Mouse (Mus musculus): Measurements from ENCODE around the gene Scrn2.

Gene Scrn2

DNA sequence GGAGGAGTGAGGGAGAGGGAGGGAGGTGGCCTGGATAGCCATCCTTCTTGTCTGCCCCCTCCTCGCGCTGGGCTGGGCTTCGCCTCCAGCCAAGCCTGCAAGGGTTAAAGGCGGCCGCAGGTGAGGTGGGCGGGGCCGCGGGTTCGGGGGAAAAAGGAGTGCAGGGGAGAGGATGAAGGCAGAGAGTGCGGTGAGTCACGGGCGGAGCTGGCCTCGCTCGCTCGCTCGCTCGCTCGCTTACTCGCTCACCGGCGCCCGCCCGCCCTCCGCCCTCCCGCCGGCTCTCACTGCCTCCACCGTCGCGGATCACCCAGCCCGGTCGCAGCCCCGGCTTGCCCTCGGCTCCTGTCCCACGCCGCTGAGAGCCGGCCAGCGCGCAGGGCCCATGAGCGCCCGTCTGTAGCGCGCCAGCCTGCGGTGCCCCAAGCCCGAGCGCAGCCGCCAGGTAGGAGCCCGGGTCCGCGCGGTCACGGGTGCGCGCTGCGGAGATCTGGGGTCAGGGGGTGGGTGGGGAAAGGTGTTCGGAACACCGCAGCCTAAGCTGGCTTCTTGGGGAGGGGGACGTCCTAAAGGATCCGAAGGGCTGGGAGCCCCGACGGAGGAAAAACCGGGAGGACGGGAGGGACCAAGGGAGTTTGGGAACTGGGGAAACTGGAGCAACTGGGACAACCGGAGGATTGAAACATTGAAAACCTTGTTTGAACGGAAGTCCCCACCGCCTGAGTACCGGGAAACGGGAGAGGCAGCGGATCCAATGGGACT lies 11.0 kb upstream of the Scrn2 start:
- DNase-seq: no peak

- no peak for DNase-seq
Observed at GRCm38 (mm10) chr11:97019345-97019708, 10.4 kb upstream of the Scrn2 start.

- no peak for DNase-seq
Observed at GRCm38 (mm10) chr11:97021121-97021765, 8.5 kb upstream of the Scrn2 start.

DNA sequence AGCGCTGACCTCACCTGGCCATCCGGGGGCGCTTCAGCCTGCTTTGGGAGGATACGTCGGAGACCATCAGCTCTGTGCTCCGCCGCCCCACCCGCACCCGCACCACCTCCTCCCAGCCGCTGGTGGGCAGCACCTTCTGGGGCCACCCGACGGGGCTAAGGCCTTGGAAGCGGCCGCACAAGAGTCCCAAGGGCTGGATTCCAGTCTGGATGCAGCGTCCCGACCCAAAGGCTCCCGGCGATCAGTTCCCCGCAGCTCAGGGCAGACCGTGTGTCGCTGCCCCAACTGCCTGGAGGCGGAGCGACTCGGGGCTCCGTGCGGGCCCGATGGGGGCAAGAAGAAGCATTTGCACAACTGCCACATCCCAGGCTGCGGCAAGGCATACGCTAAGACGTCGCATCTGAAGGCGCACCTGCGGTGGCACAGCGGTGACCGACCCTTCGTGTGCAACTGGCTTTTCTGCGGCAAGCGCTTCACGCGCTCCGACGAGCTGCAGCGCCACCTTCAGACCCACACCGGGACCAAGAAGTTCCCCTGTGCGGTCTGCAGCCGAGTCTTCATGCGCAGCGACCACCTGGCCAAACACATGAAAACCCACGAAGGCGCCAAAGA lies 7.8 kb upstream of the Scrn2 start:
- peak; percentile 75 for DNase-seq

DNA sequence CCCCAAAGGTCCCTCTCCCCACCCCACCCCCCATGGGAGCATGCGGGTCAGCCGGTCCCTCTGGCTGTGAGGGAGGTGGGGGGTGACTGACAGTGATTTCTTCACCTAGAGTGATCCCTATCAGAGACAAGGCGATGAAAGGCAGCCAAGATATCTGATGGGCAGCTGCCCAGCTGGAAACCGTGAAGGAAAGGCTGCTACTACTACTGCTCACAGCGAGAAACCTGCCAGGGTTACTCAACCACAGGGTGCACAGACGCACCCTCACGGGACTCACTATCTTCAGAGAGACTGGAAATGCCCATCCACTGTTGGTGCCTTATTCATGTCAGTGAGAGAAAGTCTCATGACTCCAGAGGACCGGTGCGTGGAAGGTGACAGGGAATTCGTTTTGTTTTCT lies 4.8 kb upstream of the Scrn2 start:
- no peak for DNase-seq

DNA sequence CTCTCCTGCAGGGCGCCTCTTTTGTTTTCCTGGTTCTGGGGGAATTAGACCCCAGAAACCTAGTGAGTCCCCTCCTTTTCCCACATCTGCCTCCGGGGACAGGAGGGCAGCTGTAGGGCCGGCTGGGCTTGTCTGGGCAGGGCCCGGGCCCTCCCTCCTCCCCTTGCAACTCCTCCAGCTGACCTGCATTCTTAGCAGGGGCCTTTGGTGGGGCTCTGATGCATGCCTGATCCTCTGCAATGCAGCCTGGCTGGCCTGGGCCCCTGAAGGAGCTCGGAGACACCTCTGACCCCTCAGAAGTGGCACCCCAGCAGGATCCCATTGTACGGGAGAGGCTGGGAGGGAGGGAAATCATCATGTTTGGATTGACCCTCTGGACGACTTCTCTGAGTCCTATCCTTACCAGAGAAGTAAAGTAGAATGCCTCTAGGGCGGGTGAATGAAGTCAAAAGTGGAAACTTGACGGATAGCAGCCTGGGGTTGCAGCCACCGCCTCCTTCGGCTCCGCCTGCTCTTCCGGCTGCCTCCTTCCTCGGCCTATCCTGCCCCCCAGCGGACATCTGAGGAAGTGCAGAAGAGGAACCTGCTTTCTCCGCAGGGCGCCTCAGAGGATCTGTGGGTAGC lies 3.9 kb upstream of the Scrn2 start:
- DNase-seq: peak; percentile 88

- DNase-seq: no peak
Observed at GRCm38 (mm10) chr11:97030426-97030825, 688 bp downstream of the Scrn2 start.

DNA sequence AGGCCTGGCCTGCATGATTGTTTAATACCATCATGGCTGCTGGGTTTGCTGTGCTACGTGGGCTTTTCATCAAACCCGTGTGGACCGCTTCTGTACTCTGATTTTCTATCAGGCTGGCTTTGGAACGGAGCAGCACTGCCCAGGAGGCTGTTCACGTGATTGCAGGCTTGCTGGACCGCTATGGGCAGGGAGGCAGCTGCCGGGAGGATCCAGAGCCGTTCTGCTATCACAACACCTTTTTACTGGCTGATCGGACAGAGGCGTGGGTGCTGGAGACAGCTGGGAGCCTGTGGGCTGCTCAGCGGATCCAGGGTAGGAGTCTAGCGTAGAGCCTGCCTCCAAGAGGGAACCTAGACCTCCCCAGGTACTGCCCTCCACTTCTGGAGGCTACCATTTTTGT lies 2.2 kb downstream of the Scrn2 start:
- DNase-seq: no peak

GRCm38 (mm10) chr11:97032499-97032898 lies 2.8 kb downstream of the Scrn2 start:
- DNase-seq: no peak

- no peak for DNase-seq
Observed at GRCm38 (mm10) chr11:97033781-97034180, 4.0 kb downstream of the Scrn2 start.

DNA sequence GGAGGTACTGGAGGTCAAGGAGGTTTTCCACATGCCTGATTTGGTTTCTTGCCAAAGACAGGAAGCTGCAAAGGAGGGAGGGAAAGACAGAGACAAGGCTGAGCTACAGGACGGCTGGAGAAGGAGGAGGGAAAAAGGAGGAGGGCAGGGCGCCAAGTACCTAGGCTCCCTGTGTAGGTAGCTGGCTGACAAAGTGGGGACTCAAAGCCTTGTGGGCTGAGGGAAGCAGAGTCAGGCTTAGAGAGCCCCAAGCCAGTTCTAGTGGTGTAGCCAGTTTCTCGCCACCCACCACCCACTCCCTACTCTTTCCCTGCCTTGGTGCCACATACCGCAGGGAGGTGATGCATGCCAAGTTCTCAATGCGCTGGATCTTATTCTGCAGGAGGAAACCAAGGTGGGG lies 6.4 kb downstream of the Scrn2 start:
- DNase-seq: no peak

DNA sequence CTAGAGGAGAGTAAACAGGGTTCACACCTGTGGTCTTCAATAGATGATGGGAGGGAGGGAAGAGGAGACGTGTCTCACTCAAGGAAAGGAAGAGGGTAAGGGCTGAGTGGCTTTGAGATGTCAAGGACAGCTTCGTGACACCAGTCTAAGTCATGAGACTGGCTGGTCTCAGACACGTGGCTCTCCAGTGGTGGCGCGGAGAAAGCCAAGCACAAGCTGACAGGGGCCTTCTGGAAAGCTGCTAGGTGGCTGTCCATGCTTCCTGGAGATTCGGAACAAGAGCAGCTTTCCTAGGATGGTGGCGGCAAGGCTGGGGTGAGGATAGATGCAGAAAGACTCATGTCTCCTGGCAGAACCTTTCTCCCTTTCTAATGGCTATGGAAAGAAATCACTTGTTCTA lies 9.1 kb downstream of the Scrn2 start:
- no peak for DNase-seq

DNA sequence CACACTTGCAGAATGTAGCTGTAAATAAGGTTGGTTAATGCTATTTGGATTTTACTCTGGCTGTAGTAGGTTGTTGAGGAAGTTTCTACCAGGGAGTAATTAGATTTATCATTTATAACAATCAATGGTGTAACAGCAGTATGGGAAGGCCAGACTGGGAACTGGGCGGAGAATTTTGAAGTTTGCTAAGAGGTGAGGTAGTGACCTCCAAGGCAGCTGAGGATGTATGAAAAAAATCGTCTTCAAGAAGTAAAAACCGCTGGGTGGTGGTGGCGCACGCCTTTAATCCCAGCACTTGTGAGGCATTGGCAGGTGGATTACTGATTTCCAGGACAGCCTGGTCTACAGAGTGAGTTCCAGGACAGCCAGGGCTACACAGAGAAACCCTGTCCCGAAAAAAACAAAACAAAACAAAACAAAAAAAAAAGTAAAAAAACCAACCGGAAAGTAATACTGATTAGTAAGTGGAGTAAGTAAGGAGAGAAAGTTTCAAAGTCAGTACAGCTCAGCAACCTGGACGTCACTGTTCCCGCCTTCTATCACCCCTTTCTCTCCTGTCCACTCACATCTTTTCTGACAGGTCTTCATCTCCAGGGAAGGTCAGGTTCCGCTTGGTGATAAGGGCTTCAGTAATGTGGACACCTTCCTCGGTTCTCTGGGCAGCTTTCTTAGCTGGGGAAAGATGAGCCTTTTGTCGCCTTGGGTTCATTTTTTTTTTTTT lies 10.7 kb downstream of the Scrn2 start:
- no peak for DNase-seq

DNA sequence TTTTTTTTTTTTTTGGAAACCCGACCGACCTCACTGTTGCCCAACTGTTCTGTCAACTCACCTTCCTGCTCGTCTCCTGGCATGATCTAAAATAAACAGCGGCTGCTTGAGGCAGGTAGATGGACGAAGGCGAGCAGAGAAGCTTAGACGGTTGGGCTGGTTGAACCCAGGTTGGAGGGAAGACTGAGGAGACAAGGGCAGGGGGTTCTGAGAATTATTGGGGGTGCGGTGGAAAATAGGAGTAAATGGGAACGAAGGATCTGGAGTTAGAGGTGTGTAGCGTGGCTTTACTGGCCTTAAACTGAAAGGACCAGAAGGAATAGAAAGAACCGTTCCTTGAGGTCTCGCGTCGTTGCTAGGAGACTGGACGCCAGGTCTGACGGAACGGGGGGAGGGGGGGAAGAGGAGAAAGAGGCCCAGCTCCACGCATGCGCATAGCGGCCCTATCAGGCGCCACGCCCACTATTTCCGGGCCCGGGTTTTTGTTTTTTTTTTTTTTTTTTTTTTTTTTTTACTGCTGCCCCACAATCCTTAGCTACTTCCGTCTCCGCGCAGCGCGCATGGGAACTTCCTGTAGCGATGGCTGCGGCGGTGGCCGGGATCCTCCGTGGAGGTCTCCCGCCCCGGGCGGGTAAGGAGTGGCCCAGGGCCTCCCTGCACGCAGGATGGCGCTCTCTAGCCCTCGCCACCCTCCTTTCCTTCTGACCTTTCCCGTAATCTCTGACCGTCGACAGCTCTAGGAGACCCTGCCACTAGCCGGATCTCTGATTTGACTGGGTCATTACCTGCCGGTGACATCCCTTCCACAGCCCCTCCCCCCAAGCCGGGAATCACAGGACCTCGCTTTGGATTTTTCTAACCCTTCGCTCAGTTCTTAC lies 11.5 kb downstream of the Scrn2 start, which contains the start of the genes Lrrc46 and Mrpl10:
Gene Lrrc46, minus strand, starts transcription at position 386 of the 878 bp plus-strand sequence.
Gene Mrpl10, plus strand, starts transcription at position 539 of the 878 bp plus-strand sequence.
- peak; percentile 93 for DNase-seq

DNA sequence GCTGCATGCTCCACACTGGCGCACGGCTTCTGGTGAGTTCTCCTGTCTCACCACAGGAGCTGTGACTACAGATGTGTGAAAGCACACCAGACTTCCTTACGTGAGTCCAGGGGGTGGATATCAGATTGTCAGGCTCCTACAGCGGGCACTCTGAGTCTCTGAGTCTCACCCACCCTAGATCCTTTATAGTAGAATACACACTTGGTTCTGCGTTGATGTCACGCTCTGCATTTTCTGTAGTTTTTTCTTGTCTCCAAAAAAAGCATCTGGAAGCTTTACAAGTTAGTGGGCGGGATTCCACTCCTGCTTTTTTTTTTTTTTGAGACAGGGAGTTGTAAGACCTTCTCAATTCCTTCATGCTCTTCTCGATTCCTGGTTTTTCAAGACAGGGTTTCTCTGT lies 15.2 kb downstream of the Scrn2 start:
- DNase-seq: no peak

DNA sequence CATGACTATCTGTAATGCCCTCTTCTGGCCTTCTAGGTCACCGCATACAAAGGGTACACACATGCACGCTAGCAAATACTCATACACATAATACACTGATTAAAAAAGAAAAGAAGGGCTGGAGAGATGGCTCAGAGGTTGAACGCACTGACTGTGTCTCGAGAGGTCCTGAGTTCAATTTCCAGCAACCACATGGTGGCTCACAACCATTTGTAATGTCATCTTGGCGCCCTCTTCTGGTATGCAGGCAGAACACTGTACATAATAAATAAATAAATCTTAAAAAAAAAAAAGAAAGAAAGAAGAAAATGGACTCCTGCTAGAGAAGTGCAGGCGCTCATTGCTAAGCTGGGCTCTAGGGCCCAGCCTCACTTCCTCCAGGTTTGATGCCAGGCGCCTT lies 16.1 kb downstream of the Scrn2 start:
- no peak for DNase-seq

GRCm38 (mm10) chr11:97048090-97048650 lies 18.4 kb downstream of the Scrn2 start:
- DNase-seq: no peak

GRCm38 (mm10) chr11:97049492-97050085 lies 19.9 kb downstream of the Scrn2 start:
- DNase-seq: no peak

GRCm38 (mm10) chr11:97050216-97050943 lies 20.6 kb downstream of the Scrn2 start, which contains the start of gene Osbpl7:
Gene Osbpl7, plus strand, starts transcription at chr11:97050628.
- peak; percentile 78 for DNase-seq

GRCm38 (mm10) chr11:97050944-97051586 lies 21.3 kb downstream of the Scrn2 start:
- DNase-seq: no peak
